Mouse (Mus musculus) kidney, embryonic 16.5 days (tissue): ENCODE measurements around the gene Hdhd3. TPM values are rescaled to one million over a fixed set of nuclear protein-coding genes. Genes with fewer than 3 reads are reported as not detected.

Source experiments
- ATAC-seq: fragments of 200-750 bp; cut with Nextera tagmentation; 2 replicates; pipeline ENCODE4 v1.8.0; 2017; ENCODE audit warnings: moderate TSS enrichment; ENCODE audit not compliant: low FRiP score, low TSS enrichment
- H3K27ac ChIP-seq: fragments of 300-500 bp; sonication (generic); 2 replicates; pipeline ENCODE4 v1.5.1; 2014; ENCODE audit warnings: low read length
- H3K27me3 ChIP-seq: fragments of 300-500 bp; sonication (generic); 2 replicates; pipeline ENCODE4 v1.6.1; 2014; ENCODE audit warnings: low read length, control low read depth, mixed read lengths; ENCODE audit not compliant: insufficient read depth
- H3K36me3 ChIP-seq: fragments of 300-500 bp; sonication (generic); 2 replicates; pipeline ENCODE4 v1.6.1; 2014; ENCODE audit warnings: low read length, control low read depth, mixed read lengths; ENCODE audit not compliant: insufficient read depth
- H3K4me1 ChIP-seq: fragments of 300-500 bp; sonication (generic); 2 replicates; pipeline ENCODE4 v1.6.1; 2014; ENCODE audit warnings: low read length, control low read depth, mixed read lengths; ENCODE audit not compliant: insufficient read depth
- H3K4me2 ChIP-seq: fragments of 300-500 bp; sonication (generic); replicated peaks from 2 replicates; pipeline ENCODE4 v1.6.1; 2014; ENCODE audit warnings: low read depth, low read length
- H3K4me3 ChIP-seq: fragments of 300-500 bp; sonication (generic); 2 replicates; pipeline ENCODE4 v1.5.1; 2014; ENCODE audit warnings: mild to moderate bottlenecking, low read length
- H3K9ac ChIP-seq: fragments of 300-500 bp; sonication (generic); replicated peaks from 2 replicates; pipeline ENCODE4 v1.6.1; 2014; ENCODE audit warnings: low read length
- H3K9me3 ChIP-seq: fragments of 300-500 bp; sonication (generic); 2 replicates; pipeline ENCODE4 v1.6.1; 2016; ENCODE audit warnings: low read length, control low read depth
- WGBS: fragments of 180-500 bp; shearing (Covaris S2); extraction: QIAGEN DNeasy Blood & Tissue Kit; methylation state at CpG from one replicate; pipeline ENCODE4 v1.1.7; 2014; 5-methylcytosine and 5-hydroxymethylcytosine counted together
- polyA plus RNA-seq: library from polyadenylated mRNA; unstranded; fragments of >200 nt; fragmentation: Nextera tagmentation; extraction: Ambion mirVana; gene quantifications from 2 replicates; pipeline ENCODE4 v1.2.1, GENCODE M21; 2015

Gene Hdhd3
- polyA plus RNA-seq = 17.3 and 20.6 TPM in 2 replicates

GRCm38 (mm10) chr4:62503374-62503970 lies at the start of gene Hdhd3:
TSS of gene Hdhd3 (minus strand) at chr4:62503467.
- 83% methylated on average over 3 of the region's 3 CpGs for WGBS
- H3K9ac ChIP-seq = peak within 1 kb of the TSS; percentile 84
- peak within 1 kb of the TSS; percentile 68 for H3K4me2 ChIP-seq

DNA sequence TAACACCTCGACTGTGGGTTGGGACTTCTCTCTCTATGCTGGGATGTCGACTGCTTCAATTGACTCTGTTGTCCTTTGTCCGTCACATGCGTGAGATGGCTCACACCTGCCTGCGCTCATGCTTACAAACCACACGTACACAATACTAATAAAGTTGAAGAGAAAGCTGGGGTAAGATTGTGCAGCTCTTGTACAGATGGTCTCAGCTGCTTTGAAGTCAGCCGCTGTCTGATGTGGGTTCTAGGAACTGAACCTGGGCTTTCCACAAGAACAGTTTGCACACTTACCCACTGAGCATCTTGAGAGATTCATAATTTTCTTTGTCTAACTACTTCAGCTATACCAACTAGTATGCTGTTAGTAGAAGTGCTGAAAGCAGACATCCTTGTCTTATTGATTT lies 48.7 kb upstream of the Hdhd3 start:
- Histone ChIP-seq H3K4me2 (no peak overlapping the region), H3K9me3 (no peaks in the 10 kb centered on the region), H3K4me1 (no peaks in the 10 kb centered on the region), H3K9ac (no peak overlapping the region), H3K36me3 (no peaks in the 10 kb centered on the region), H3K4me3 (no peak overlapping the region), H3K27ac (no peak overlapping the region), H3K27me3 (no peaks in the 10 kb centered on the region)
- ATAC-seq = no peak
- 70% methylated on average over 7 of the region's 7 CpGs for WGBS

More at GRCm38 (mm10) chr4:62503374-62503970, at the start of gene Hdhd3:
- H3K4me3 ChIP-seq = peak within 1 kb of the TSS; percentile 84
- no peaks in the 10 kb centered on the region for H3K9me3 ChIP-seq
- H3K27me3 ChIP-seq = no peaks in the 10 kb centered on the region
- peak within 1 kb of the TSS; percentile 84 for H3K27ac ChIP-seq
- ATAC-seq = no peak
- H3K36me3 ChIP-seq = peaks cover 23% of the 10 kb centered on the region
- peaks cover 20% of the 10 kb centered on the region; the same call in 1 of the 2 replicates for H3K4me1 ChIP-seq

- no peak for ATAC-seq
- Histone ChIP-seq H3K4me3 (no peak overlapping the region), H3K27ac (no peak overlapping the region), H3K4me2 (no peak overlapping the region), H3K9me3 (no peaks in the 10 kb centered on the region), H3K36me3 (no peaks in the 10 kb centered on the region), H3K4me1 (no peaks in the 10 kb centered on the region), H3K27me3 (no peaks in the 10 kb centered on the region), H3K9ac (no peak overlapping the region)
Observed at GRCm38 (mm10) chr4:62544801-62545200, 41.5 kb upstream of the Hdhd3 start.

- ATAC-seq = no peak
- Histone ChIP-seq H3K27ac (no peak overlapping the region), H3K27me3 (no peaks in the 10 kb centered on the region), H3K9ac (no peak overlapping the region), H3K4me1 (no peaks in the 10 kb centered on the region), H3K36me3 (no peaks in the 10 kb centered on the region), H3K4me3 (no peak overlapping the region), H3K4me2 (no peak overlapping the region), H3K9me3 (no peaks in the 10 kb centered on the region)
- WGBS = 86% methylated on average over 6 of the region's 6 CpGs
Observed at GRCm38 (mm10) chr4:62543782-62544181, 40.5 kb upstream of the Hdhd3 start.

DNA sequence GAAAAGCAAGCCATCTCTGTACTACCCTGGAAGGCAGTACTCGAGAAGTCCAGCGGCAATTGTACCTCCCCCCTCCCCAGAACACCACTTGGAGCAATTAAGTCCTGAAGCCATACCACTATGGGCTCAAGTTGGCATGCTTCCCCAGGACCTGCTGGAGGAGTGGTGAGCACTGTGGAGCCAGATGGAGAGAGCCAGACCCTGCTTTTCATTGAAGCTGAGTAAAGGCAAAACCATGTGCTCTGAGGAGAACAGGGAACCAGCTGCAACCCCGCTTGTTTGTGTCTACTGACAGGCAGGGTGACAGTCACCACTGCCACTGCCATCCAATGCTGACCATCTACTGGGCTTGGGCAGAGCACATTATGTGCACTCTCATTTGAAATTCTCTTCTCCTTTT lies 38.5 kb upstream of the Hdhd3 start:
- no peaks in the 10 kb centered on the region for H3K27me3 ChIP-seq
- no peak overlapping the region for H3K4me2 ChIP-seq
- H3K36me3 ChIP-seq = no peaks in the 10 kb centered on the region
- no peak overlapping the region for H3K4me3 ChIP-seq
- ATAC-seq = no peak
- H3K27ac ChIP-seq = no peak overlapping the region
- no peaks in the 10 kb centered on the region for H3K9me3 ChIP-seq
- H3K4me1 ChIP-seq = no peaks in the 10 kb centered on the region
- WGBS = 82% methylated on average over 3 of the region's 3 CpGs
- no peak overlapping the region for H3K9ac ChIP-seq

GRCm38 (mm10) chr4:62533729-62534128 lies 30.5 kb upstream of the Hdhd3 start:
- no peak overlapping the region for H3K9ac ChIP-seq
- no peak overlapping the region for H3K4me3 ChIP-seq
- H3K27ac ChIP-seq = no peak overlapping the region
- no peaks in the 10 kb centered on the region for H3K36me3 ChIP-seq
- H3K4me1 ChIP-seq = no peaks in the 10 kb centered on the region
- no peak for ATAC-seq
- H3K4me2 ChIP-seq = no peak overlapping the region
- no peaks in the 10 kb centered on the region for H3K9me3 ChIP-seq
- H3K27me3 ChIP-seq = no peaks in the 10 kb centered on the region
- WGBS = 90% methylated on average over 6 of the region's 6 CpGs

DNA sequence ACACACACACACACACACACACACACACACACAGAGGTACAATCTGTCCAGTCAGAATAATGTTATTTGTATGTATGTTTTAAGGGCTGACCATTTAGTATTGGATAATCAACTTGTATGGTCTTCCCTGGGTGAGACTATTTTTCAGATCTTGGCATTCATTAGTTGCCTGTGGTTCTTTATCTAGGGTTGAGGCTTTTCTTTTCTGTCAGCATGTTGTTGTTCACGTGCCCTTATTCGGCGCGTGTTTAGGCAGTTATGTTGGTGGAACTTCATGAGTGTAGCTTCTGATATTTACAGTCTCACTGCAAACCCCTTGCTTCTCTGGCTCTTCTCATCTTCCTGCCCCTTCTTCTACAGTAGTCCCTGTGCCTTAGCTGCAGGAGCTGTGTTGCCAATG lies 24.4 kb upstream of the Hdhd3 start:
- H3K4me1 ChIP-seq = peaks cover 6% of the 10 kb centered on the region
- H3K36me3 ChIP-seq = peaks cover 5% of the 10 kb centered on the region; the same call in 1 of the 2 replicates
- no peaks in the 10 kb centered on the region for H3K9me3 ChIP-seq
- no peak for ATAC-seq
- H3K4me2 ChIP-seq = no peak overlapping the region
- WGBS = 82% methylated on average over 4 of the region's 4 CpGs
- H3K9ac ChIP-seq = no peak overlapping the region
- no peak overlapping the region for H3K27ac ChIP-seq
- no peaks in the 10 kb centered on the region for H3K27me3 ChIP-seq
- no peak overlapping the region for H3K4me3 ChIP-seq

DNA sequence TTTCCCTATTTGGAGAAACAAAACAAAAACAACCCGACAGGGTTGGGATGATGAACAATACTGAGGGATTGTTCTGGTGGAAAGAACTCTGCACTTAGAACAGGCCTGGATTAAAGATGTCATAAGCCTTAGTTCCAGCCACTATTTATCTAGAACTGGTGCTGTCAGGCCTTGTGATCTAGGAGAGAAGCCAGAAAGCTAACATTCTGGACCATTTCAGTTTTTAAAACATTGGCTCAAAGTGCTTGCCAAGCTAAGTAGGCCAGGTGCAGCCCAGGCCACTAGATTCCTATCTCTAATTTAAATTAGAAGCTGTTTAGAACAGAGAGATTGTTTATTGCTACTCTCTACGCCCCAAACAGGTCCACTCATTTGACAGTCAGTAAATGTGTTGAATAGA lies 23.0 kb upstream of the Hdhd3 start:
- 58% methylated on average over 2 of the region's 2 CpGs for WGBS

GRCm38 (mm10) chr4:62525489-62525811 lies 22.2 kb upstream of the Hdhd3 start:
- WGBS = 2% methylated on average over 10 of the region's 10 CpGs
- Histone ChIP-seq H3K9me3 (no peaks in the 10 kb centered on the region), H3K4me1 (peaks cover 8% of the 10 kb centered on the region), H3K27ac (no peak overlapping the region), H3K36me3 (peaks cover 5% of the 10 kb centered on the region; the same call in 1 of the 2 replicates), H3K4me3 (peak overlapping the region; percentile 67), H3K9ac (no peak overlapping the region; the same call in 1 of the 2 replicates), H3K27me3 (no peaks in the 10 kb centered on the region), H3K4me2 (peak overlapping the region; percentile 88)
- no peak for ATAC-seq

More for the DNA sequence above, 23.0 kb upstream of the Hdhd3 start:
- Histone ChIP-seq H3K27me3 (no peaks in the 10 kb centered on the region), H3K4me1 (peaks cover 6% of the 10 kb centered on the region), H3K4me3 (no peak overlapping the region), H3K27ac (no peak overlapping the region), H3K9me3 (no peaks in the 10 kb centered on the region), H3K4me2 (no peak overlapping the region), H3K36me3 (peaks cover 5% of the 10 kb centered on the region; the same call in 1 of the 2 replicates), H3K9ac (no peak overlapping the region)
- no peak for ATAC-seq

DNA sequence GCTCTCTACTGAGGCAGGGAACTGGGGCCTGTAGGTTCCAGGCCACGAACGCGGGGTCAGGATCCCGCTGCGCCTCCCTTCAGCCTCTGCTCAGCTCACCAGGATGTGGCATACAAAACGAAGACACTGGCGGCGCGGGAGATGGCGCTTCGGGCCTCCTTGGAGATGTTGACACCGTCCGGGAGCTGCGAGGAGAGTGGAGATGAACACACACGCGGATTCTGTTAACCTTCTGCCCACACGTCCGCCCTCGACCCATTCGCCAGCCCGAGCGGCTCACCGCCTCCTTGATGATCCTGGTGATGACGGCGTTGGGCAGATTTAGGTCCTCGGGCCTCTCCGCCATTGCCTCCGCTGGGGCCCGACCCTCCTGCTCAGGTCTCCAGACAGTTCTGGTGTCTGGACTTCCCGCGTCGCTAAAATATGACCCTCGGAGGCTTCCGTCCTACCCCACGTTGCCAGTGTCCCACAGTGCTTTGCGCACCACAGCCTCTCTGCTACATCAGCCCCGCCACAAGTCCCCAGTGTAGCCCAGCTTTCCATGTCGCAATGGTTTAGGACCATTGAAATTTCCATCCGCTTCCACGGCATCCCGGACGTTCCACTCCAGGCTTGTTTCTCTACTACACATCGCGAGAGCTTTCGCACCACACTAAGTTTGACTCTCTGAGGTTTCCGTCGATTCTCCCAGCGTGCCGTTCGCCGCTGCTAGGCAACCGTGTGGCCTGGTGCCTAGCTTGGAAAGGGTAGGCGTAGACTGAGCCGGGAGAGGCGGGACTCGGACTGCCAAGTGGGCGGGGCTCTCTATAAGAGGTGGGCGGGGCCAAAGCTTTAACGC lies 21.6 kb upstream of the Hdhd3 start, which contains the start of the genes Pole3 and 4933430I17Rik:
TSS of gene Pole3 (minus strand) at position 418 of the 838 bp plus-strand sequence.
TSS of gene 4933430I17Rik (plus strand) at position 719 of the 838 bp plus-strand sequence.
- Histone ChIP-seq H3K4me2 (peak within 1 kb of the TSS; percentile 88), H3K4me3 (peak within 1 kb of the TSS; percentile 67), H3K36me3 (peaks cover 5% of the 10 kb centered on the region; the same call in 1 of the 2 replicates), H3K4me1 (peaks cover 11% of the 10 kb centered on the region), H3K9ac (peak within 1 kb of the TSS; percentile 80), H3K27ac (peak within 1 kb of the TSS; percentile 97), H3K9me3 (no peaks in the 10 kb centered on the region), H3K27me3 (no peaks in the 10 kb centered on the region)
- ATAC-seq = peak; percentile 98
- under 1% methylated on average over 59 of the region's 59 CpGs for WGBS
